Mouse (Mus musculus) small intestine, adult 2 months (tissue): ENCODE measurements at regions not wholly inside any gene's neighbourhood (a gene's known extent, or its start where the extent isn't known, plus 50 kb on each side); places are given as distances from the start of the nearest gene placed in this dataset.

Experiments
- H3K27ac ChIP-seq: fragments of 200-500 bp; 2 replicates; pipeline ENCODE4 v1.5.1; 2012; ENCODE audit warnings: low read depth, low read length, control low read depth, inconsistent platforms; ENCODE audit not compliant: insufficient read depth
- H3K27me3 ChIP-seq: fragments of 200-500 bp; 2 replicates; pipeline ENCODE4 v1.6.1; 2012; ENCODE audit warnings: mild to moderate bottlenecking, moderate library complexity, low read length, inconsistent platforms; ENCODE audit not compliant: control insufficient read depth, insufficient read depth
- H3K36me3 ChIP-seq: fragments of 200-500 bp; 2 replicates; pipeline ENCODE4 v1.6.1; 2012; ENCODE audit warnings: mild to moderate bottlenecking, low read length, control low read depth, inconsistent platforms; ENCODE audit not compliant: control insufficient read depth, insufficient read depth
- H3K4me1 ChIP-seq: fragments of 200-500 bp; 2 replicates; pipeline ENCODE4 v1.6.1; 2012; ENCODE audit warnings: low read length, inconsistent platforms, mixed read lengths; ENCODE audit not compliant: control insufficient read depth, insufficient read depth, insufficient read length
- H3K4me3 ChIP-seq: fragments of 200-500 bp; 2 replicates; pipeline ENCODE4 v1.5.1; 2012; ENCODE audit warnings: low read depth, mild to moderate bottlenecking, control low read depth, inconsistent platforms, low read length, moderate library complexity
- CTCF ChIP-seq: fragments of 200-500 bp; IDR thresholded peaks from 2 replicates; pipeline ENCODE4 v1.5.1; 2012; ENCODE audit warnings: low read depth, mild to moderate bottlenecking, control low read depth, inconsistent platforms, low read length, moderate library complexity, mixed read lengths; ENCODE audit not compliant: insufficient replicate concordance, insufficient read length; ENCODE audit errors: extremely low read depth
- POLR2A ChIP-seq: fragments of 200-500 bp; IDR thresholded peaks from 2 replicates; pipeline ENCODE4 v1.6.1; 2012; ENCODE audit warnings: low read depth, mild to moderate bottlenecking, control low read depth, inconsistent platforms, low read length, moderate library complexity
- WGBS: fragments of 180-500 bp; shearing (Covaris S2); methylation state at CpG from one replicate; pipeline ENCODE4 v1.1.7; 2018; 5-methylcytosine and 5-hydroxymethylcytosine counted together

GRCm38 (mm10) chrX:11158416-11158815 lies 140.6 kb upstream of the H2al1a start:
- TF ChIP-seq CTCF (no peak), POLR2A (no peak)
- Histone ChIP-seq H3K27ac (no peak overlapping the region), H3K4me3 (no peak overlapping the region), H3K4me1 (no peaks in the 10 kb centered on the region), H3K27me3 (no peaks in the 10 kb centered on the region), H3K36me3 (no peaks in the 10 kb centered on the region)
- 73% methylated on average over 2 of the region's 2 CpGs for WGBS

GRCm38 (mm10) chrX:11170416-11170815 lies 128.6 kb upstream of the H2al1a start:
- Histone ChIP-seq H3K4me3 (no peak overlapping the region), H3K27ac (no peak overlapping the region), H3K4me1 (no peaks in the 10 kb centered on the region), H3K27me3 (no peaks in the 10 kb centered on the region), H3K36me3 (no peaks in the 10 kb centered on the region)
- TF ChIP-seq POLR2A: no peak
- TF ChIP-seq CTCF: no peak
- WGBS: 88% methylated on average over 3 of the region's 3 CpGs

GRCm38 (mm10) chrX:11180194-11180816 lies 118.8 kb upstream of the H2al1a start:
- Histone ChIP-seq H3K36me3 (no peaks in the 10 kb centered on the region), H3K4me3 (no peak overlapping the region), H3K4me1 (no peaks in the 10 kb centered on the region), H3K27me3 (no peaks in the 10 kb centered on the region), H3K27ac (no peak overlapping the region)
- no peak for TF ChIP-seq POLR2A
- TF ChIP-seq CTCF: no peak
- WGBS: 71% methylated on average over 7 of the region's 7 CpGs

GRCm38 (mm10) chrX:11181855-11182254 lies 117.2 kb upstream of the H2al1a start:
- H3K4me1 ChIP-seq: no peaks in the 10 kb centered on the region
- H3K27me3 ChIP-seq: no peaks in the 10 kb centered on the region
- H3K4me3 ChIP-seq: no peak overlapping the region
- H3K27ac ChIP-seq: no peak overlapping the region
- 63% methylated on average over 12 of the region's 12 CpGs for WGBS
- H3K36me3 ChIP-seq: no peaks in the 10 kb centered on the region
- no peak for TF ChIP-seq CTCF
- no peak for TF ChIP-seq POLR2A

GRCm38 (mm10) chrX:11190851-11191250 lies 108.2 kb upstream of the H2al1a start:
- no peaks in the 10 kb centered on the region for H3K36me3 ChIP-seq
- no peaks in the 10 kb centered on the region for H3K4me1 ChIP-seq
- H3K27ac ChIP-seq: no peak overlapping the region
- WGBS: 83% methylated on average over 6 of the region's 6 CpGs
- no peak overlapping the region for H3K4me3 ChIP-seq
- TF ChIP-seq POLR2A (no peak), CTCF (no peak)
- H3K27me3 ChIP-seq: no peaks in the 10 kb centered on the region

GRCm38 (mm10) chrX:11204135-11204534 lies 94.9 kb upstream of the H2al1a start:
- no peak for TF ChIP-seq POLR2A
- TF ChIP-seq CTCF: no peak
- H3K4me1 ChIP-seq: no peaks in the 10 kb centered on the region
- 60% methylated on average over 2 of the region's 2 CpGs for WGBS
- no peaks in the 10 kb centered on the region for H3K27me3 ChIP-seq
- no peak overlapping the region for H3K4me3 ChIP-seq
- H3K27ac ChIP-seq: no peak overlapping the region
- H3K36me3 ChIP-seq: no peaks in the 10 kb centered on the region

GRCm38 (mm10) chrX:11209895-11210294 lies 89.2 kb upstream of the H2al1a start:
- no peak overlapping the region for H3K27ac ChIP-seq
- H3K27me3 ChIP-seq: no peaks in the 10 kb centered on the region
- H3K4me1 ChIP-seq: no peaks in the 10 kb centered on the region
- H3K36me3 ChIP-seq: no peaks in the 10 kb centered on the region
- no peak overlapping the region for H3K4me3 ChIP-seq
- 86% methylated on average over 5 of the region's 5 CpGs for WGBS
- TF ChIP-seq CTCF: no peak
- no peak for TF ChIP-seq POLR2A
